Mouse (Mus musculus) testis, postnatal 14 days (tissue): ENCODE data around the gene Pex14.
"Not testable (repeated sequence)": the region's sequence is repeated elsewhere in the genome, so short reads cannot be mapped to it uniquely, and the experiment has no call there.

Experiments used
- DNase-seq: peaks from one replicate; pipeline ENCODE4 v3.0.0; 2021; ENCODE audit warnings: low spot score

The Pex14 gene

DNA sequence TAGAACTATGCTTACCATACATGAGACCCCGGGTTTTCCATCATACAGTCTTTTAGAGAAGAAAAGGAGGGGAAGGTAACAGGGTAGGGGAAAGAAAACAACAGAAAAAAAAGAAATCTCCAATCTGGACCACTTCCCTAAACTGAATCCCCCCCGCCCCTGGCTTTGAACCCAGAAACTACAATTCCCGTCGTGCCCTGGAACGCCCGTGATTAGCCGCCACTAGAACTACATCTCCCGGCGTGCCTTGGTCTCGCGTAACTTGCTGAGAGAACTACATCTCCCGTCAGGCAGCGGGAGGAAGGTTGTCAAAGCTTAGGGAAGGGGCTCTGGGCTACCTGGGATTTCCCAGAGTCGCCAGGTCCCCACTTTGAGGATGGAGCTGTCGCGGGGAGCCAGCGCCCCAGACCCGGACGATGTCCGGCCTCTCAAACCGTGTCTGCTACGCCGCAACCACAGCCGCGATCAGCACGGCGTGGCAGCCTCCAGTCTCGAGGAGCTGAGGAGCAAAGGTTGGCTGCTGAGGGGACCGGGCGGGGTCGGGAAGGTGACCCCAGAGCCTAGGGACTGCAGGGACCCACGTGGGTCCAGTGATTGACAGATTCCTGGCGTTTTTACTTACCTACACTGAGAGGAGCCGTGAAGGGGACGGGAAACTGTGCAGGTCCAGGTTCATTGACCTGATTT is 4.3 kb upstream of the Pex14 start, which contains the start of gene Dffa:
Gene Dffa (plus strand): TSS at position 272 of the 687 bp plus-strand sequence.
- DNase-seq = peak; percentile 92

GRCm38 (mm10) chr4:149101456-149101855 is 1.8 kb upstream of the Pex14 start:
- no peak for DNase-seq

DNA sequence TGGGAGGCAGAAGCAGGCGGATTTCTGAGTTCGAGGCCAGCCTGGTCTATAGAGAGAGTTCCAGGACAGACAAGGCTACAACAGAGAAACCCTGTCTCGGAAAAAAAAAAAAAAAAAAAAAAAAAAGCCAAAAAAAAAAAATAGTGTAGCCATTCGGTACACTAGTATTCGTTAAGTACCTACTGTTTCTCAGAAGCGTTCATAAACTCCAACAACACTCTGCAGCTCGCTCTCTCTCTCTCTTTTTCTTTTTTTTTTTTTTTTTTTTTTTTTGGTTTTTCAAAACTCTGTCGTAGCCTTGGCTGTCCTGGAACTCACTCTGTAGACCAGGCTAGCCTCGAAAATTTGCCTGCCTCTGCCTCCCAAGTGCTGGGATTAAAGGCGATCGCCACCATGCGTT is 773 bp upstream of the Pex14 start:
- not testable (repeated sequence) for DNase-seq

GRCm38 (mm10) chr4:149098571-149098970 is 1.1 kb downstream of the Pex14 start:
- no peak for DNase-seq

GRCm38 (mm10) chr4:149097956-149098355 is 1.7 kb downstream of the Pex14 start:
- no peak for DNase-seq

- no peak for DNase-seq
These were observed 8.3 kb downstream of the Pex14 start for GRCm38 (mm10) chr4:149091364-149091763.

- DNase-seq = no peak
These were observed 14.3 kb downstream of the Pex14 start for GRCm38 (mm10) chr4:149085381-149085780.

- peak; percentile 79 for DNase-seq
These were observed 18.1 kb downstream of the Pex14 start for GRCm38 (mm10) chr4:149081528-149081927.

DNA sequence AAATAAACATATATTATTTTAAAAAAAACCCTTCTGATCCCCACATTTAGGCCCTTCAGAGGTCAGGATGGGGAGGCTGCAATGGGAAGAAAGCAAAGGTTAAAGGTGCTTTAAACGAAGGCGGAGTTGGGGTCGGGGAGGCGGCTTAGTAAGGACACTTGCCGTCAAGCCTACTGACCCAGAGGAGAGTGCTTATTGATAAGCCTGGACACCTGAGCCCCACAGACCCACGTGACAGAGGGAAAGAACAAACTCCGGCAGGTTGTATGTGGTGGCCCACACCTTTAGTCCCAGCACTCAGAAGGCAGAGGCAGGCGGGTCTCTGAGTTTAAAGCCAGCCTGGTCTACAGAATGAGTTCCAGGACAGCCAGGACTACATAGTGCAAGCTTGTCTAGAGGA is 19.6 kb downstream of the Pex14 start:
- no peak for DNase-seq

DNA sequence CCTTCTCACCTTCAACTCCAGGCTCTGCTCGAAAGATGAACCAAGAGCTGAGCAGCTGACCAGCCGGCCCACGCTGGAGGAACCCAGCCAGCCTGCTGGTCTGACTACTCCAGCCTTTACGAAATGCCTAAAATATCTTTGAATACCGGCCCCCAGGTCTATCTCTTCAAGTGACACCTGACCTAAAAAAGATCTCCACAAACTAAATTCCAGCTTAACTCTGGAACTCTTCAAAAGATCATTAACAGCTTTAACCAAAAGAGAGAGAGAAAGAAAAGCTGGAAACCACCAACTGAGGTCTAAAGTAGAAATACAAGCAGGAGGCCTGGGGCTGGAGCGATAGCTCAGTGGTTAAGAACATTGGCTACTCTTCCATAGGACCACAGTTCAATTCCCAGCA is 20.0 kb downstream of the Pex14 start:
- no peak for DNase-seq

GRCm38 (mm10) chr4:149078261-149078660 is 21.4 kb downstream of the Pex14 start:
- no peak for DNase-seq

- DNase-seq = peak; percentile 28
These were observed 23.7 kb downstream of the Pex14 start for GRCm38 (mm10) chr4:149075871-149076575.

DNA sequence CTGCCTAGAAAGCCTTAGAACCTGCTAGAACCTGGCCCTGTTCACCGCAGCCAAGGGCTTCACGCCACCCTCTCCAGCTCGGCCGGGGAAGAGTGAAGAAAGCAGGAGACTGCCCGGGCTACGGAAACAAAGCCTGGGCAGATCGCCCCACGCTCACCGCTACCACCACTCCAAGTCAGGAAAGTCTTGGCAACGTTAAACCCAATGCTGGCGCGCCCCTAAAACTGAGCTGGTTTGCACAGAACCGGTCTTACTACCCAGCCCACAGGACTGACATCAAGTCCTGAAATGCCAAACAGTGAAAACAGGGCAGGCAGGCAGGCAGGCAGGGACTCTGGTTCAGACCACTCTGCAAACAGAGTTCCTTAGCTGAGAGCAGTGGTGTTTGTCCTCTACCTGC is 24.6 kb downstream of the Pex14 start:
- no peak for DNase-seq

DNA sequence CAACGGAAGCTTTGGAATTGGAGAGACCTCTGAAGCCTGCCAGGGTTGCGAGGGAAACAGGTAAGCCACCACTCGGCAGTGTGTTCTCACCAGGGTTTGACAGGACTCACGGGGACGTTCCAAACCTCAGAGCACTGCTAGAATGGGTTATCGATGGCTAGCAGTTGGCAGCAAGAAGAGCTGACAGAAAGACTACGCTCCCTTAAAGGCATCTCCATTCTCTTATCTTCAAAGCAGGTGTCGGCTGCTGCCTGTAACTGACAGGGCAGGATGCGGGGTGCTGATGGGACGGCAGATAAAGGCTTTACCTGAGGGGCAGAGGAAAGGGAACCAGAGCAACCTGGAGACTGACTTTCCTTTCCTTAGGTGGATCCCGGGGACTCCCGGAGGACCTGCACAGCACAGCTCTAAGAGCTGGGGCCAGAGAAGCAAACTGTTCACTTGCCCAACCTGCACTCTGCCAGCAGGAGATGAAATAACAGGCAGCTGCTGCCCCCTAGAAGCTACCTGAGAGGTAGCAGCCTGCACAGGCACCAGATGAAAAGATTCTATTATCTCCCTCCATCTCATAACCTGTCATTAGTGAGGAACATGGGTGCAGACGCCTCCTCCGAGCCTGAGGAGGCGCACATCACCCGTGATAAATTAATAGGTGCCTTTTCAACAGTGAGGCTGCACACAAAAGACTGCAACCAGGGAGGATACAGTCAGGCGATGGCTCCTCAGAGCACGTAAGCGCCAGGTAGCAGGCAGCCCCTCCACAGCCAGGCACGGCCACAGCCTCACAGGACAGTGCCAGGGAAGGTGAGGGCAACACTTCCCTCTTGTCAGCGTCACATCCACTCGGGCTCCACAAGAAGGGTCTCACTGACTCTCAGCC is 32.8 kb downstream of the Pex14 start:
- no peak for DNase-seq

GRCm38 (mm10) chr4:149064061-149064854 is 35.4 kb downstream of the Pex14 start:
- DNase-seq = no peak

- no peak for DNase-seq
These were observed 37.0 kb downstream of the Pex14 start for GRCm38 (mm10) chr4:149062406-149063318.

GRCm38 (mm10) chr4:149061432-149061718 is 38.3 kb downstream of the Pex14 start:
- no peak for DNase-seq

GRCm38 (mm10) chr4:149060621-149061431 is 38.9 kb downstream of the Pex14 start:
- DNase-seq = no peak

GRCm38 (mm10) chr4:149059713-149060112 is 40.0 kb downstream of the Pex14 start:
- no peak for DNase-seq

DNA sequence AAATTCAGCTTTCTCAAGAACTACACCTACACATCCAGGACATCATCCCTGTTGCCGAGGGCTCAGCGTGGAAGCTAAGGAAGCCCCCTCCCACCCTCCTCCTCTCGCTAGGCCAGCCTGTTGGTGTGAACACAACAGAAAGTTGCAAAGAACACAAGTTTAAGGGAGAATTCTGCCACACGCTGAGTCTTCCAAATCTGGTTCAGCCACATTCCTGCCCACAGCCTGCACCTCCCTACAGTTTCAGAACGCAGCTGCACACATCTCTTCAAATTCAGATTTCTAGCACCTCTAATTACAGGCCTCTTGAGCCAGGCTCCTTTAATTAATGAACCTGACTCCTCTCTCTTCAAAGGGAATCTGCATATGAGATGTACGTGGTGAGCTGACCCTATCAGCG is 41.4 kb downstream of the Pex14 start:
- no peak for DNase-seq
